Mouse (Mus musculus) ES-E14 (cell line): ENCODE data around the gene Msn.

ENCODE experiments used
- HCFC1 ChIP-seq: IDR thresholded peaks from 2 replicates; pipeline ENCODE4 v1.6.1; 2012; ENCODE audit warnings: low read length, inconsistent platforms, borderline replicate concordance; ENCODE audit not compliant: insufficient read depth
- ZNF384 ChIP-seq: IDR thresholded peaks from 2 replicates; pipeline ENCODE4 v1.6.1; 2012; ENCODE audit warnings: low read depth, low read length, inconsistent platforms

DNA sequence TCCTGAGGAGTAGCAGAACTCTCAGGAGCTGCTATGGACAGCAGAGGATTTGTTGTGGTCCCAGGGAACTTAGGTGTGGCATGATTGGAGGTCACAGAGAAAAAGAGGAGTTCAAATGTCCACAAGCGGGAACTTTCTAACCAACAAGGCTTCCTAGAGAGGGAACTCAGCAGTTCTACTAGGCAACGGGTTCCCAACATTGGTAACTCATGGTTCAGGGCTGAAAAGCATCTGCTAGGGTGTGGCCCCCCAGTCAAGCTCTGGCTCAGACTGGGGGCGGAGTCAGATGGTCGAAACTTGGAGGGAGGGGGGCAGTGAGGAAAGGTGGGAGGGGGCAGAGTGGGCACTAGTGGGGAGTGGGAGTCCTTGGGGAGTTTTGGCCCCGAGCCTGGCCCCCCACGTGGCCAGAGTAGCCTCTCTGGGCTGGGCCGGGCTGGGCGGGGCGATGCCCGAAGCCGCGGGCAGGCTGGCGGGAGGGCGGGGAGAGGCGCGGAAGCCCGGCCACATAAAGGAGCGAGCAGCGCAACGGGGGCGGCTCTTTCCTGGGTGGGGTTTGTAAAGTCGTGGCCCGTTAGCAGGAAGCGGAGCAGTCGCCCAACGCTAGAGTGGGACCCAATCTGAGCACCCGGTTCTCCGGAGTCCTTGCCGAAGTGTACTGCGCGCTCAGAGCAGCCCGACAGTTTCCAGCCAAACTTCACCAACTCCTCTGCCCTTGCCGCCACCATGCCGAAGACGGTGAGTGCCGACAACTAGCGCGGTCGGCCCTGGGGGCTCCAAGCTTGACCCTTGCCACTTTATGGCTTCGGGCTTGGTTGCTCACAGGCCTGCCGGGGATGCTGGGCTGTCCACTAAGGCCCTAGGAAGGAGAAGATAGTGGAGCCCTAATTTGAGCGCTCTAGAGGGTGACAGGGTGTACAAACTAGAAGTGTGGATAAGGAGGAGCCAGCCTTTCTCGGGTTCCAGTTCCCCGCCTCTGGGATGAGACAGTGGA is at the start of gene Msn:
- no peak for TF ChIP-seq ZNF384
- TF ChIP-seq HCFC1 = no peak
